Mouse (Mus musculus): ENCODE results near the gene Lrrc8c. TPM values are rescaled to one million over a fixed set of nuclear protein-coding genes. Genes with fewer than 3 reads are reported as not detected.

Gene Lrrc8c
- polyA plus RNA-seq, 1 experiment from 2014 or later = 14.2 TPM

- Histone ChIP-seq H3K27ac (no peak overlapping the region), H3K9me3 (replicated peaks) (no peaks in the 10 kb centered on the region), H3K27me3 (ENCODE audit: low read depth, poor library complexity, severe bottlenecking) (no peaks in the 10 kb centered on the region), H3K4me1 (no peaks in the 10 kb centered on the region), H3K36me3 (no peaks in the 10 kb centered on the region), H3K4me3 (no peak overlapping the region)
- WGBS = 85% methylated on average over 11 of the region's 11 CpGs
- no peak for DNase-seq (ENCODE audit: low spot score)
These were observed 18.0 kb downstream of the Lrrc8c start for GRCm38 (mm10) chr5:105537101-105537723.

- H3K4me3 ChIP-seq = no peak overlapping the region
- no peaks in the 10 kb centered on the region for H3K4me1 ChIP-seq
- no peaks in the 10 kb centered on the region for H3K27me3 ChIP-seq (ENCODE audit: low read depth, poor library complexity, severe bottlenecking)
- H3K27ac ChIP-seq = no peak overlapping the region
- no peak for DNase-seq (ENCODE audit: low spot score)
- 89% methylated on average over 7 of the region's 7 CpGs for WGBS
- no peaks in the 10 kb centered on the region for H3K9me3 ChIP-seq (replicated peaks)
- H3K36me3 ChIP-seq = 0 out of 2 replicates have a peak, but pooled peaks cover 2% of the 10 kb centered on the region
These were observed 21.9 kb downstream of the Lrrc8c start for GRCm38 (mm10) chr5:105541051-105541450.

- 65% methylated on average over 3 of the region's 3 CpGs for WGBS
- H3K9me3 ChIP-seq (replicated peaks) = no peaks in the 10 kb centered on the region
- H3K27me3 ChIP-seq (ENCODE audit: low read depth, poor library complexity, severe bottlenecking) = no peaks in the 10 kb centered on the region
- H3K4me3 ChIP-seq = no peak overlapping the region
- H3K27ac ChIP-seq = no peak overlapping the region
- no peaks in the 10 kb centered on the region for H3K4me1 ChIP-seq
- no peak for DNase-seq (ENCODE audit: low spot score)
- H3K36me3 ChIP-seq = 0 out of 2 replicates have a peak, but pooled peaks cover 2% of the 10 kb centered on the region
These were observed 25.9 kb downstream of the Lrrc8c start for GRCm38 (mm10) chr5:105545126-105545525.

- Histone ChIP-seq H3K4me3 (no peak overlapping the region), H3K27ac (no peak overlapping the region), H3K4me1 (no peaks in the 10 kb centered on the region), H3K9me3 (replicated peaks) (no peaks in the 10 kb centered on the region), H3K36me3 (0 out of 2 replicates have a peak, but pooled peaks cover 2% of the 10 kb centered on the region), H3K27me3 (ENCODE audit: low read depth, poor library complexity, severe bottlenecking) (no peaks in the 10 kb centered on the region)
- 93% methylated on average over 4 of the region's 4 CpGs for WGBS
- no peak for DNase-seq (ENCODE audit: low spot score)
These were observed 27.9 kb downstream of the Lrrc8c start for GRCm38 (mm10) chr5:105547115-105547514.

GRCm38 (mm10) chr5:105551808-105552207 lies 32.6 kb downstream of the Lrrc8c start:
- WGBS = 79% methylated on average over 1 of the region's 1 CpGs
- H3K9me3 ChIP-seq (replicated peaks) = no peaks in the 10 kb centered on the region
- H3K4me1 ChIP-seq = no peaks in the 10 kb centered on the region
- no peaks in the 10 kb centered on the region for H3K36me3 ChIP-seq
- no peak overlapping the region for H3K4me3 ChIP-seq
- no peak overlapping the region for H3K27ac ChIP-seq
- no peak for DNase-seq (ENCODE audit: low spot score)
- H3K27me3 ChIP-seq (ENCODE audit: low read depth, poor library complexity, severe bottlenecking) = no peaks in the 10 kb centered on the region

GRCm38 (mm10) chr5:105556291-105556690 lies 37.1 kb downstream of the Lrrc8c start:
- WGBS = 93% methylated on average over 6 of the region's 6 CpGs
- Histone ChIP-seq H3K4me3 (no peak overlapping the region), H3K27ac (no peak overlapping the region), H3K9me3 (replicated peaks) (no peaks in the 10 kb centered on the region), H3K27me3 (ENCODE audit: low read depth, poor library complexity, severe bottlenecking) (no peaks in the 10 kb centered on the region), H3K4me1 (no peaks in the 10 kb centered on the region), H3K36me3 (peaks cover 4% of the 10 kb centered on the region; the same call in 1 of the 2 replicates)
- DNase-seq (ENCODE audit: low spot score) = no peak

GRCm38 (mm10) chr5:105557346-105557745 lies 38.2 kb downstream of the Lrrc8c start:
- H3K4me1 ChIP-seq = no peaks in the 10 kb centered on the region
- no peak overlapping the region for H3K27ac ChIP-seq
- peaks cover 4% of the 10 kb centered on the region; the same call in 1 of the 2 replicates for H3K36me3 ChIP-seq
- H3K9me3 ChIP-seq (replicated peaks) = no peaks in the 10 kb centered on the region
- H3K4me3 ChIP-seq = no peak overlapping the region
- no peak for DNase-seq (ENCODE audit: low spot score)
- no peaks in the 10 kb centered on the region for H3K27me3 ChIP-seq (ENCODE audit: low read depth, poor library complexity, severe bottlenecking)
- WGBS = 98% methylated on average over 3 of the region's 3 CpGs

- WGBS = 95% methylated on average over 4 of the region's 4 CpGs
- no peak overlapping the region for H3K27ac ChIP-seq
- no peaks in the 10 kb centered on the region for H3K27me3 ChIP-seq (ENCODE audit: low read depth, poor library complexity, severe bottlenecking)
- H3K4me3 ChIP-seq = no peak overlapping the region
- H3K4me1 ChIP-seq = no peaks in the 10 kb centered on the region
- H3K36me3 ChIP-seq = peaks cover 4% of the 10 kb centered on the region; the same call in 1 of the 2 replicates
- no peaks in the 10 kb centered on the region for H3K9me3 ChIP-seq (replicated peaks)
- DNase-seq (ENCODE audit: low spot score) = no peak
These were observed 38.6 kb downstream of the Lrrc8c start for GRCm38 (mm10) chr5:105557777-105558240.

GRCm38 (mm10) chr5:105558517-105558916 lies 39.3 kb downstream of the Lrrc8c start:
- H3K27me3 ChIP-seq (ENCODE audit: low read depth, poor library complexity, severe bottlenecking) = no peaks in the 10 kb centered on the region
- H3K36me3 ChIP-seq = peaks cover 4% of the 10 kb centered on the region; the same call in 1 of the 2 replicates
- no peak for DNase-seq (ENCODE audit: low spot score)
- WGBS = 96% methylated on average over 4 of the region's 4 CpGs
- H3K27ac ChIP-seq = no peak overlapping the region
- no peaks in the 10 kb centered on the region for H3K9me3 ChIP-seq (replicated peaks)
- no peaks in the 10 kb centered on the region for H3K4me1 ChIP-seq
- no peak overlapping the region for H3K4me3 ChIP-seq

- Histone ChIP-seq H3K27me3 (ENCODE audit: low read depth, poor library complexity, severe bottlenecking) (no peaks in the 10 kb centered on the region), H3K9me3 (replicated peaks) (no peaks in the 10 kb centered on the region), H3K27ac (no peak overlapping the region), H3K36me3 (peaks cover 4% of the 10 kb centered on the region; the same call in 1 of the 2 replicates), H3K4me3 (no peak overlapping the region), H3K4me1 (no peaks in the 10 kb centered on the region)
- DNase-seq (ENCODE audit: low spot score) = no peak
These were observed 42.7 kb downstream of the Lrrc8c start for GRCm38 (mm10) chr5:105561926-105562325.

GRCm38 (mm10) chr5:105564761-105565160 lies 45.6 kb downstream of the Lrrc8c start:
- H3K9me3 ChIP-seq (replicated peaks) = no peaks in the 10 kb centered on the region
- H3K36me3 ChIP-seq = no peaks in the 10 kb centered on the region
- DNase-seq (ENCODE audit: low spot score) = no peak
- H3K4me3 ChIP-seq = no peak overlapping the region
- WGBS = 89% methylated on average over 4 of the region's 4 CpGs
- no peaks in the 10 kb centered on the region for H3K27me3 ChIP-seq (ENCODE audit: low read depth, poor library complexity, severe bottlenecking)
- H3K27ac ChIP-seq = no peak overlapping the region
- no peaks in the 10 kb centered on the region for H3K4me1 ChIP-seq

- Histone ChIP-seq H3K27me3 (ENCODE audit: low read depth, poor library complexity, severe bottlenecking) (no peaks in the 10 kb centered on the region), H3K9me3 (replicated peaks) (no peaks in the 10 kb centered on the region), H3K4me3 (no peak overlapping the region), H3K36me3 (no peaks in the 10 kb centered on the region), H3K27ac (no peak overlapping the region), H3K4me1 (no peaks in the 10 kb centered on the region)
- WGBS = 83% methylated on average over 4 of the region's 4 CpGs
- DNase-seq (ENCODE audit: low spot score) = no peak
These were observed 46.6 kb downstream of the Lrrc8c start for GRCm38 (mm10) chr5:105565824-105566223.

- Histone ChIP-seq H3K27me3 (ENCODE audit: low read depth, poor library complexity, severe bottlenecking) (no peaks in the 10 kb centered on the region), H3K27ac (no peak overlapping the region), H3K4me1 (no peaks in the 10 kb centered on the region), H3K36me3 (no peaks in the 10 kb centered on the region), H3K9me3 (replicated peaks) (no peaks in the 10 kb centered on the region), H3K4me3 (no peak overlapping the region)
- 62% methylated on average over 7 of the region's 7 CpGs for WGBS
- no peak for DNase-seq (ENCODE audit: low spot score)
These were observed 47.7 kb downstream of the Lrrc8c start for GRCm38 (mm10) chr5:105566852-105567412.
